Mouse (Mus musculus): ENCODE measurements around the gene Larp1. TPM values are rescaled to one million over a fixed set of nuclear protein-coding genes. Genes with fewer than 3 reads are reported as not detected.

The Larp1 gene
- polyA plus RNA-seq (2015; fragmentation: Nextera tagmentation; extraction: Ambion mirVana), result 16.5 and 16.7 TPM in 2 replicates

- Histone ChIP-seq H3K9ac (ENCODE audit: low read depth, low read length) (peak within 1 kb of the TSS; percentile 96), H3K4me3 (ENCODE audit: low read length) (peak within 1 kb of the TSS; percentile 97), H3K27me3 (replicated peaks; ENCODE audit: control insufficient read depth, insufficient read depth, low read length) (no peaks in the 10 kb centered on the region), H3K27ac (ENCODE audit: low read length) (peak within 1 kb of the TSS; percentile 92), H3K4me1 (ENCODE audit: control insufficient read depth, insufficient read depth, low read length) (peaks cover 31% of the 10 kb centered on the region), H3K36me3 (ENCODE audit: control insufficient read depth, insufficient read depth, low read length) (no peaks in the 10 kb centered on the region), H3K9me3 (ENCODE audit: control insufficient read depth, low read length) (no peaks in the 10 kb centered on the region), H3K4me2 (ENCODE audit: low read depth, low read length) (peak within 1 kb of the TSS; percentile 93)
- WGBS, result under 1% methylated on average over 79 of the region's 84 CpGs
- ATAC-seq, result peak; percentile 59
Measured at GRCm38 (mm10) chr11:58009051-58009515, at the start of gene Larp1. Gene Larp1, plus strand, starts transcription at chr11:58009064.

- H3K4me2 ChIP-seq (ENCODE audit: low read depth, low read length), result no peak overlapping the region
- no peaks in the 10 kb centered on the region for H3K36me3 ChIP-seq (ENCODE audit: control insufficient read depth, insufficient read depth, low read length)
- H3K4me3 ChIP-seq (ENCODE audit: low read length), result no peak overlapping the region
- H3K4me1 ChIP-seq (ENCODE audit: control insufficient read depth, insufficient read depth, low read length), result peaks cover 6% of the 10 kb centered on the region; the same call in 1 of the 2 replicates
- no peak overlapping the region for H3K9ac ChIP-seq (ENCODE audit: low read depth, low read length)
- H3K27ac ChIP-seq (ENCODE audit: low read length), result no peak overlapping the region
- no peaks in the 10 kb centered on the region for H3K9me3 ChIP-seq (ENCODE audit: control insufficient read depth, low read length)
- H3K27me3 ChIP-seq (replicated peaks; ENCODE audit: control insufficient read depth, insufficient read depth, low read length), result no peaks in the 10 kb centered on the region
- WGBS, result 85% methylated on average over 2 of the region's 2 CpGs
- ATAC-seq, result no peak
Measured at GRCm38 (mm10) chr11:57959924-57960323, 48.9 kb upstream of the Larp1 start.

GRCm38 (mm10) chr11:57962382-57963285 lies 46.2 kb upstream of the Larp1 start:
- Histone ChIP-seq H3K9ac (ENCODE audit: low read depth, low read length) (peak overlapping the region; percentile 66), H3K4me2 (ENCODE audit: low read depth, low read length) (peak overlapping the region; percentile 59), H3K9me3 (ENCODE audit: control insufficient read depth, low read length) (no peaks in the 10 kb centered on the region), H3K4me3 (ENCODE audit: low read length) (peak overlapping the region; percentile 58), H3K27ac (ENCODE audit: low read length) (peak overlapping the region; percentile 75), H3K36me3 (ENCODE audit: control insufficient read depth, insufficient read depth, low read length) (no peaks in the 10 kb centered on the region), H3K27me3 (replicated peaks; ENCODE audit: control insufficient read depth, insufficient read depth, low read length) (no peaks in the 10 kb centered on the region), H3K4me1 (ENCODE audit: control insufficient read depth, insufficient read depth, low read length) (peaks cover 6% of the 10 kb centered on the region; the same call in 1 of the 2 replicates)
- WGBS, result 2% methylated on average over 40 of the region's 40 CpGs
- peak; percentile 95 for ATAC-seq

- WGBS, result 43% methylated on average over 9 of the region's 9 CpGs
- Histone ChIP-seq H3K27ac (ENCODE audit: low read length) (no peak overlapping the region), H3K4me2 (ENCODE audit: low read depth, low read length) (peak overlapping the region; percentile 59), H3K4me3 (ENCODE audit: low read length) (peak overlapping the region; percentile 58), H3K27me3 (replicated peaks; ENCODE audit: control insufficient read depth, insufficient read depth, low read length) (no peaks in the 10 kb centered on the region), H3K36me3 (ENCODE audit: control insufficient read depth, insufficient read depth, low read length) (no peaks in the 10 kb centered on the region), H3K4me1 (ENCODE audit: control insufficient read depth, insufficient read depth, low read length) (peaks cover 6% of the 10 kb centered on the region; the same call in 1 of the 2 replicates), H3K9ac (ENCODE audit: low read depth, low read length) (peak overlapping the region; percentile 66; the same call in 1 of the 2 replicates), H3K9me3 (ENCODE audit: control insufficient read depth, low read length) (peaks cover 5% of the 10 kb centered on the region; the same call in 1 of the 2 replicates)
- ATAC-seq, result no peak
Measured at GRCm38 (mm10) chr11:57963291-57963870, 45.5 kb upstream of the Larp1 start.

GRCm38 (mm10) chr11:57966630-57967029 lies 42.2 kb upstream of the Larp1 start:
- ATAC-seq, result no peak
- 69% methylated on average over 7 of the region's 7 CpGs for WGBS

GRCm38 (mm10) chr11:57968301-57968700 lies 40.6 kb upstream of the Larp1 start:
- no peak for ATAC-seq
- H3K9me3 ChIP-seq (ENCODE audit: control insufficient read depth, low read length), result peaks cover 5% of the 10 kb centered on the region; the same call in 1 of the 2 replicates
- no peaks in the 10 kb centered on the region for H3K36me3 ChIP-seq (ENCODE audit: control insufficient read depth, insufficient read depth, low read length)
- WGBS, result 78% methylated on average over 5 of the region's 5 CpGs
- no peak overlapping the region for H3K9ac ChIP-seq (ENCODE audit: low read depth, low read length)
- no peak overlapping the region for H3K4me3 ChIP-seq (ENCODE audit: low read length)
- no peak overlapping the region for H3K27ac ChIP-seq (ENCODE audit: low read length)
- H3K4me2 ChIP-seq (ENCODE audit: low read depth, low read length), result no peak overlapping the region
- H3K4me1 ChIP-seq (ENCODE audit: control insufficient read depth, insufficient read depth, low read length), result 0 out of 2 replicates have a peak, but pooled peaks cover 7% of the 10 kb centered on the region
- no peaks in the 10 kb centered on the region for H3K27me3 ChIP-seq (replicated peaks; ENCODE audit: control insufficient read depth, insufficient read depth, low read length)

More at GRCm38 (mm10) chr11:57966630-57967029, 42.2 kb upstream of the Larp1 start:
- H3K27ac ChIP-seq (ENCODE audit: low read length), result no peak overlapping the region
- no peak overlapping the region for H3K4me2 ChIP-seq (ENCODE audit: low read depth, low read length)
- H3K4me1 ChIP-seq (ENCODE audit: control insufficient read depth, insufficient read depth, low read length), result peaks cover 9% of the 10 kb centered on the region; the same call in 1 of the 2 replicates
- no peaks in the 10 kb centered on the region for H3K27me3 ChIP-seq (replicated peaks; ENCODE audit: control insufficient read depth, insufficient read depth, low read length)
- H3K9ac ChIP-seq (ENCODE audit: low read depth, low read length), result no peak overlapping the region
- H3K9me3 ChIP-seq (ENCODE audit: control insufficient read depth, low read length), result peaks cover 5% of the 10 kb centered on the region; the same call in 1 of the 2 replicates
- H3K4me3 ChIP-seq (ENCODE audit: low read length), result no peak overlapping the region
- no peaks in the 10 kb centered on the region for H3K36me3 ChIP-seq (ENCODE audit: control insufficient read depth, insufficient read depth, low read length)

- 23% methylated on average over 5 of the region's 5 CpGs for WGBS
- H3K4me1 ChIP-seq (ENCODE audit: control insufficient read depth, insufficient read depth, low read length), result 0 out of 2 replicates have a peak, but pooled peaks cover 10% of the 10 kb centered on the region
- no peak overlapping the region for H3K4me3 ChIP-seq (ENCODE audit: low read length)
- no peaks in the 10 kb centered on the region for H3K36me3 ChIP-seq (ENCODE audit: control insufficient read depth, insufficient read depth, low read length)
- H3K27ac ChIP-seq (ENCODE audit: low read length), result peak overlapping the region; percentile 41; the same call in 1 of the 2 replicates
- ATAC-seq, result no peak
- H3K9ac ChIP-seq (ENCODE audit: low read depth, low read length), result no peak overlapping the region
- H3K4me2 ChIP-seq (ENCODE audit: low read depth, low read length), result no peak overlapping the region
- peaks cover 5% of the 10 kb centered on the region; the same call in 1 of the 2 replicates for H3K9me3 ChIP-seq (ENCODE audit: control insufficient read depth, low read length)
- no peaks in the 10 kb centered on the region for H3K27me3 ChIP-seq (replicated peaks; ENCODE audit: control insufficient read depth, insufficient read depth, low read length)
Measured at GRCm38 (mm10) chr11:57970541-57970940, 38.3 kb upstream of the Larp1 start.

- Histone ChIP-seq H3K4me2 (ENCODE audit: low read depth, low read length) (no peak overlapping the region), H3K4me1 (ENCODE audit: control insufficient read depth, insufficient read depth, low read length) (0 out of 2 replicates have a peak, but pooled peaks cover 10% of the 10 kb centered on the region), H3K9me3 (ENCODE audit: control insufficient read depth, low read length) (no peaks in the 10 kb centered on the region), H3K27me3 (replicated peaks; ENCODE audit: control insufficient read depth, insufficient read depth, low read length) (no peaks in the 10 kb centered on the region), H3K9ac (ENCODE audit: low read depth, low read length) (no peak overlapping the region), H3K36me3 (ENCODE audit: control insufficient read depth, insufficient read depth, low read length) (no peaks in the 10 kb centered on the region), H3K27ac (ENCODE audit: low read length) (0 out of 2 replicates have a peak overlapping the region, but pooled peaks have one; percentile 6), H3K4me3 (ENCODE audit: low read length) (no peak overlapping the region)
- 63% methylated on average over 13 of the region's 13 CpGs for WGBS
- ATAC-seq, result 0 out of 2 replicates have a peak, but pooled peaks have one; percentile 16
Measured at GRCm38 (mm10) chr11:57973001-57973912, 35.6 kb upstream of the Larp1 start.
